Mouse (Mus musculus) heart, embryonic 15.5 days (tissue): ENCODE measurements around the gene Bhlhb9. TPM values are rescaled to one million over a fixed set of nuclear protein-coding genes. Genes with fewer than 3 reads are reported as not detected.
"Not testable (repeated sequence)": the region's sequence is repeated elsewhere in the genome, so short reads cannot be mapped to it uniquely, and the experiment has no call there.

Experiments used
- ATAC-seq: fragments of 200-750 bp; cut with Nextera tagmentation; replicated peaks from 2 replicates; pipeline ENCODE4 v1.8.0; 2017; ENCODE audit warnings: low read depth, moderate TSS enrichment; ENCODE audit not compliant: insufficient number of reproducible peaks, insufficient read depth, low FRiP score
- H3K27ac ChIP-seq: fragments of 300-500 bp; sonication (generic); 2 replicates; pipeline ENCODE4 v1.5.1; 2015; ENCODE audit warnings: mild to moderate bottlenecking, inconsistent platforms
- H3K27me3 ChIP-seq: fragments of 300-500 bp; sonication (generic); 2 replicates; pipeline ENCODE4 v1.6.1; 2015; ENCODE audit warnings: inconsistent platforms
- H3K36me3 ChIP-seq: fragments of 300-500 bp; sonication (generic); 2 replicates; pipeline ENCODE4 v1.6.1; 2015; ENCODE audit warnings: mild to moderate bottlenecking, inconsistent platforms
- H3K4me1 ChIP-seq: fragments of 300-500 bp; sonication (generic); replicated peaks from 2 replicates; pipeline ENCODE4 v1.6.1; 2015; ENCODE audit warnings: inconsistent platforms
- H3K4me2 ChIP-seq: fragments of 300-500 bp; sonication (generic); 2 replicates; pipeline ENCODE4 v1.6.1; 2015; ENCODE audit warnings: inconsistent platforms, mild to moderate bottlenecking, moderate library complexity
- H3K4me3 ChIP-seq: fragments of 300-500 bp; sonication (generic); 2 replicates; pipeline ENCODE4 v1.5.1; 2015; ENCODE audit warnings: mild to moderate bottlenecking, inconsistent platforms
- H3K9ac ChIP-seq: fragments of 300-500 bp; sonication (generic); 2 replicates; pipeline ENCODE4 v1.6.1; 2015; ENCODE audit warnings: mild to moderate bottlenecking, inconsistent platforms
- H3K9me3 ChIP-seq: fragments of 300-500 bp; sonication (generic); replicated peaks from 2 replicates; pipeline ENCODE4 v1.6.1; 2016; ENCODE audit warnings: inconsistent platforms
- WGBS: fragments of 180-500 bp; shearing (Covaris S2); methylation state at CpG from one replicate; pipeline ENCODE4 v1.1.7; 2015; ENCODE audit warnings: mixed read lengths; 5-methylcytosine and 5-hydroxymethylcytosine counted together
- polyA plus RNA-seq: library from polyadenylated mRNA; unstranded; fragments of >200 nt; fragmentation: Nextera tagmentation; extraction: Ambion mirVana; gene quantifications from 2 replicates; pipeline ENCODE4 v1.2.1, GENCODE M21; 2015

Bhlhb9 gene
- 62.3 and 62.8 TPM in 2 replicates for polyA plus RNA-seq

DNA sequence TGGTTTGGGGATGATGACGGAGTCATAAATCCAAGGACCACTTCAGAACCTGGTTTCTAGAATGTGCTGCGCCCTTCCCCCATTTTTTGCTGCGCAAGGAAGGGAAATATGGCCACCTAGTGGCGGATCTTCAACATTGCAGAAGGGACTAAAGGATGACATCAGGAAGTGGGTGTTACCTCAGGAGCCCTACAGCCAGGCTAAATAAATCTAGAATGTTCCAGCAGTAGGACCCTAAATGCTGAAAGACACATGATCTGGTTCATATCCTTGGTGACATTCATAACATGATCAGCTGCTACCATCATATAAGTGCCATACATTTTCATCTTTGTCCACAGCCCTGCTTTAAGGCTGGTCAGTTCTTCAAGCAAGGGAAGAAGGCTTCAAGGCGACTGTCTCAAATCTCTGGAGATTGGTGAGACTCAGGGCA lies at the start of gene Bhlhb9:
Gene Bhlhb9, plus strand, starts transcription at position 383 of the 433 bp plus-strand sequence.
- 10% methylated on average over 3 of the region's 5 CpGs for WGBS
- not testable (repeated sequence) for H3K27me3 ChIP-seq, ATAC-seq, H3K4me1 ChIP-seq, H3K9me3 ChIP-seq, H3K36me3 ChIP-seq
- H3K4me3 ChIP-seq = peak within 1 kb of the TSS; percentile 61
- peak within 1 kb of the TSS; percentile 71 for H3K4me2 ChIP-seq
- peak within 1 kb of the TSS; percentile 34; the same call in 1 of the 2 replicates for H3K27ac ChIP-seq
- H3K9ac ChIP-seq = peak within 1 kb of the TSS; percentile 65

DNA sequence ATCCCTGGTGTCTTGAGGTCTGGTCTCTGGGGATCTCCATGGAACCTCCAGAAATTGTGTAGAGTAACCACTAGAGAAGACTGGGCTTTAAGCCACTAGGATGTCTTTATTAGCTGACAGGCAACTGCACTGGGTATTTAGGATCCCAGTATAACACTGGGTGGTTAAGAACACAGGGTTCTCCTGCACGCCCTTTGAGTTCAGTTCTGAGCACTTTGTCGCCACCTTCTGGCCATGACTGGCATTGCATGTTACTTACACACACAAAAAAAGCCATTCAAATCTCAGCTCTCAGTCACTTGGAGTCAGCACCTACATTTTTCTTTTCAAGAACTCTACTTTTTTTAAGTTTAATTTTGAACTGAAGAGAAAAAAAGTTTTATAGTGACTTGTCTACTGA lies 44.6 kb upstream of the Bhlhb9 start:
- H3K9me3 ChIP-seq = no peaks in the 10 kb centered on the region
- 5% methylated on average over 2 of the region's 2 CpGs for WGBS
- ATAC-seq = no peak
- H3K9ac ChIP-seq = no peak overlapping the region
- no peak overlapping the region for H3K4me2 ChIP-seq
- peaks cover 3% of the 10 kb centered on the region; the same call in 1 of the 2 replicates for H3K36me3 ChIP-seq
- no peaks in the 10 kb centered on the region for H3K27me3 ChIP-seq
- no peak overlapping the region for H3K4me3 ChIP-seq
- H3K4me1 ChIP-seq = no peaks in the 10 kb centered on the region
- no peak overlapping the region for H3K27ac ChIP-seq

DNA sequence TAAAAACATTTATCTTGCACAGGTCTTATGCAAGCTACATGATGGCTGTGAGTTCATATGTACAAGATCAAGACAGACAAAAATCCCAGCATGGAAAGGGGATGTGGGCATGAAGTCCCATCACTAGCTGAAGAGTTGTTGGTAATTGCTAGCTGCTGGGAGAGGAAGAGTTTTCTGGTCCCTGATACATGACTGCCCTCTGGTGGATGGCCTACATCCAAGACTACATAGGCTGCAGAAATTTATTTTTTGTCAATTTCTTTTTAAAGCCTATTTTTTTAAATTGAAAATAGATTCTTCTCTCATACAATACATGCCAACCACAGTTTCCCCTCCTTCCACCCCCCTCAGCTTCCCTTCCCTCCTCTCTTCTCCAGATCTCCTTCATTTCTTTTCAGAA lies 35.7 kb upstream of the Bhlhb9 start:
- H3K36me3 ChIP-seq = peaks cover 8% of the 10 kb centered on the region; the same call in 1 of the 2 replicates
- H3K4me3 ChIP-seq = no peak overlapping the region
- no peaks in the 10 kb centered on the region for H3K4me1 ChIP-seq
- no peaks in the 10 kb centered on the region for H3K9me3 ChIP-seq
- H3K9ac ChIP-seq = no peak overlapping the region
- no peak overlapping the region for H3K4me2 ChIP-seq
- no peak overlapping the region for H3K27ac ChIP-seq
- H3K27me3 ChIP-seq = no peaks in the 10 kb centered on the region
- ATAC-seq = no peak

DNA sequence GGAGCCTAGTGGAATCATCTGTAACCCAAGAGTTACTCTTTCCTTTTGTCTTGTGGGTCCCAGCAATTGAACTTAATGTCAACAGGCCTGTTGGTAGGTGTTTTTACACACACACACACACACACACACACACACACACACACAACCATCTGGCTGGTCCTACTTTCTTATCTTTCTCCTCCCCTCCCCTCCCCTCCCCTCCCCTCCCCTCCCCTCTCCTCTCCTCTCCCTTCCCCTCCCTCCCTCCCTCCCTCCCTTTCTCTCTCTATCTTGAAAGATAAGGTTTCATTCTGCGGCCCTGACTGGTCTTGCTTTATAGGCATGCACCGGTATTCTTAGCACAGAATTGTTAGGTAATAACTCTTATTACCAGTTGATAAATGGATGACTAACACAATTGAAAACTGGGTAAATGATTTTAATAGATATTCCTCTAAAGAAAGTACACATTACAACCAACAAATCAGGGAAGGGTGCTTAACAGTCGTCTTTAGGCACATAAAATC lies 29.3 kb upstream of the Bhlhb9 start:
- WGBS = 38% methylated on average over 3 of the region's 3 CpGs

DNA sequence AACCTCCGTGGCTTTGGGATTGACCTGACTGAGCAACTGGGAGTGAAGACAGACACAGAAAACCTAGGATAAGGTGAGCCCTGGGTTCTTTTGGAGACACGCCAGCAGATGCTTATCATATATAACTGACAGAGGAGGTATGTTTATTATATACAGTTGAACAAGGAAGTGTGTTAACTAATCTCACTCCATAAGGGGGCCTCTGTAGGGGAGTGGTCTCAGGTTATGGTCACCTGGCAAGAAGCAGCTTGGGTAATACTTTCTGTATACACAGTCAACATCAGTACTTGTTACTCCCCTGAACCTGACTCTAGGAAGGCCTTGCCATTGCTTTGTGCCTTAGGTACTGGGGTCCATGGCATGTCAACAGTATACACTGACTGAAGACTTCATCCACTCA lies 28.8 kb upstream of the Bhlhb9 start:
- Histone ChIP-seq H3K36me3 (no peaks in the 10 kb centered on the region), H3K9ac (no peak overlapping the region), H3K9me3 (no peaks in the 10 kb centered on the region), H3K27me3 (no peaks in the 10 kb centered on the region), H3K4me1 (no peaks in the 10 kb centered on the region), H3K4me2 (no peak overlapping the region), H3K4me3 (no peak overlapping the region), H3K27ac (no peak overlapping the region)
- WGBS = 61% methylated on average over 2 of the region's 2 CpGs
- no peak for ATAC-seq

More for the DNA sequence above, 29.3 kb upstream of the Bhlhb9 start:
- Histone ChIP-seq H3K4me3 (no peak overlapping the region), H3K4me2 (no peak overlapping the region), H3K27me3 (no peaks in the 10 kb centered on the region), H3K4me1 (no peaks in the 10 kb centered on the region), H3K27ac (no peak overlapping the region), H3K36me3 (no peaks in the 10 kb centered on the region), H3K9ac (no peak overlapping the region), H3K9me3 (no peaks in the 10 kb centered on the region)
- no peak for ATAC-seq

DNA sequence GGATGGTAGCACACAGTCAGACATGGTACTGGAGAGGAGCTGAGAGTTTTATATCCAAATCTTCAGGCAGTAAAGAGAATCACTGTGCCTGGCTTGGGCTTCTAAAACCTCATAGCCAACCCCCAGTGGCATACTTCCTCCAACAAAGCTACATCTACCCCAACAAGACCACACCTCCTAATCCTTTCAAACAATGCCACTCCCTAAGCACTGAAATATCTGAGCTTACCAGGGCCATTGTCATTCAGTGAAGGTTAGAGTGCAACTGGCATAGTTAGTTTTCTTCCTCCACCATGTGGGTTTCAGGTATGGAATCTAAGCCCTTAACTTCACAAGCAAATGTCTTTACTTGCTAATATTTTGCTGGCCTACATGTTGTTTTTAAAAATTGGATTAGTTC lies 5.9 kb upstream of the Bhlhb9 start:
- no peaks in the 10 kb centered on the region for H3K4me1 ChIP-seq
- no peaks in the 10 kb centered on the region for H3K27me3 ChIP-seq
- no peaks in the 10 kb centered on the region for H3K9me3 ChIP-seq
- H3K4me2 ChIP-seq = no peak overlapping the region
- no peak overlapping the region for H3K4me3 ChIP-seq
- ATAC-seq = no peak
- H3K36me3 ChIP-seq = no peaks in the 10 kb centered on the region
- no peak overlapping the region for H3K27ac ChIP-seq
- no peak overlapping the region for H3K9ac ChIP-seq

DNA sequence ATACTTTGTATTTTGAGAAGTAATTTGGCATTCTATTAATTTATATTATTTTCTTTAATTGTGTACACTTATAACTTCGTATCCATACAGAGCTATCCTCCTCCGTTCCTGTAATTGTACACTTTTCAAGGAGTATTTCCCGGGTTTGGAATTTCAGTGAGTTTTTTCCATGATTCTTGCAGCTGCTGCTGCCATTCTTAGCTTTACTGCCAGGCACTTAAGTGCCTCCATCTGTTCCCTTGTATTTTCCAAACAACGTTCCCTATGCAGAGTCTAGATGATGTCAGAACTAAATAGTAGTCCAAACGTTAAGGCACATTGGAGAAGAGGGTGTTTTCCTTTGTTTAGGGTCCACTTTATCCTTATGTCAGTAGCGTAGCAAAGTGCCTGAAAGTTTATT lies 5.1 kb upstream of the Bhlhb9 start:
- Histone ChIP-seq H3K9me3 (no peaks in the 10 kb centered on the region), H3K4me1 (no peaks in the 10 kb centered on the region), H3K4me2 (no peak overlapping the region), H3K27ac (no peak overlapping the region), H3K4me3 (no peak overlapping the region), H3K36me3 (no peaks in the 10 kb centered on the region), H3K9ac (no peak overlapping the region), H3K27me3 (no peaks in the 10 kb centered on the region)
- no peak for ATAC-seq
- 63% methylated on average over 6 of the region's 6 CpGs for WGBS

DNA sequence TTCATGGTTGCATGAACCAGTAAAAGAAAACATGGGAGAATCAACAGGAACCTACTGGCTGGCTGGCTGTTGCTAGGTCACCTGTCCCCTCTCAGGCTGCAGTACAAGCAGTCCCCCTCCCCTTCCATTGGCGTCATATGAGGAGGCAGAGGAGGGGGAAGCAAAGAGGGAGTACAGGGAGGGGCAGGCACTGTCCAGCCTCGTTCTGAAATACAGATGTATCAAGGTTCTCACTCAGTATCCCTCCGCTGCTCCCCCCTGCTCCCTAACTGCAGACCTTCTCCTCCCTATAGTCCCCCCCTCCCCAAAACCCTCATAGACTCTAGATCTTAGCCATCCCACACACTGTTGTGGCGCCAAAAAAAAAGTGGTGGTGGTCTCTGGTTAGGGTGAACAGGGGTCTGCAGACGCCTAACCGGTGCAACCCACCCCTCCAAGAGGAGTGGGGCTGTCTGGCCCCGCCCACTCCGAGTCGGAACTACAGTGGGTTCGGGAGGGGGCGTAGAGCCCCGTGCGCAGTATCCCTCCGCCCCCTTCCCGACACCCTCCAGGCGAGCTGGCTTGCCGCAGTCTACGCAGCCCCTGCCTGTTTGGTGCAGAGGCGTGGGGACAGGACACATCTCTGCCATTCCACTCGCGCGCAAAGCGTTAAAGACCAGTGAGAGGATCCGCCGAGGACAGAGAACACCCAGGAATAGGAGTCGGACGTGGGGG lies 1.6 kb upstream of the Bhlhb9 start:
- WGBS = 19% methylated on average over 17 of the region's 27 CpGs
- H3K9me3 ChIP-seq, H3K4me1 ChIP-seq, H3K36me3 ChIP-seq, H3K27me3 ChIP-seq: not testable (repeated sequence)
- H3K9ac ChIP-seq = peak overlapping the region; percentile 65
- H3K4me2 ChIP-seq = peak overlapping the region; percentile 71
- ATAC-seq = peak; percentile 85
- H3K4me3 ChIP-seq = peak overlapping the region; percentile 61
- H3K27ac ChIP-seq = peak overlapping the region; percentile 34; the same call in 1 of the 2 replicates

DNA sequence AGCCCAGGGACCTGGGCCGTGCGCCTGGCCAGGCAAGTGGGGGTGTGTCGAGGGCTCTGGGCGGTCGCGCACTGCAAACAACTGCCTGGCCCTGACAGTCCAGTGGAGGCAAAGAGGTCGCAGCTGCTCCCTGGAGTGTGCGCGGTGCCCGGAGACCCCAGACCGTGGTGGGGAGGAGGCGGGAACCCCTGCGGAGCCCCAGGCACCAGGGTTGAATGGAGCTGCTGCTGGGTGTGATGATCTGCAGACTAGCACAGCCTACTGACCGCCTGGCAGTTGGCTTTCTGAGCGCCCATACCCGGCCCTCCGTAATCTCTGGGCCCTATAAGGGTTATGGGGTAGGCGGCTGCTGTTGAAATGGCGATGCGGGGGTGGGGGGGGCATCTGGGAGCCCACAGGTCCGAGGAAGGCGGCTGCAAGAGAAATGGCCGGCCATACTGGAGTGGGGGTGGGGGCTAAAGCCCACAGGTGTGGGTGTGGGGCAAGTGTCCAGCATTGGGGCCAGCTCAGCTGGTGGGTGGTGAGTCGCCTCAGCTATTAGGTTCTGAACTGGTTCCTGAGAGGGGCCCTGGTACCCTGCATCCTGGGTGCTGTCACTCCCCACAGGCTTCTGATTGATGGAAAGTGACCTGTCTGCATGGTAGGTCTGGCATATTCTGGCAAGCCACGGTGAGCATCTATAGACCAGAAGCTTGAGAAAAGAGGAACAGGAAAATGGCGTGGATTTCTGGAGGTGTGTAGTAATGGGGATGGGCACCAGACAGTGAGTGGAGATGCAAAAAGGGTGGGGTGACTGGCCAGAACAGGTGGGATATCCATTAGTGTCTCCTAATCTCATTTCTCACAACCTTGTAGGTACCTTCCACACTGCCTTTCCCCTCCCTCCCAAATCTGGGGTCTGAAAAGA lies 836 bp upstream of the Bhlhb9 start:
- H3K27ac ChIP-seq = peak overlapping the region; percentile 34; the same call in 1 of the 2 replicates
- not testable (repeated sequence) for H3K27me3 ChIP-seq, H3K4me1 ChIP-seq, H3K36me3 ChIP-seq, H3K9me3 ChIP-seq
- peak overlapping the region; percentile 61 for H3K4me3 ChIP-seq
- ATAC-seq = peak; percentile 56
- H3K9ac ChIP-seq = peak overlapping the region; percentile 65
- 13% methylated on average over 21 of the region's 26 CpGs for WGBS
- peak overlapping the region; percentile 71 for H3K4me2 ChIP-seq

DNA sequence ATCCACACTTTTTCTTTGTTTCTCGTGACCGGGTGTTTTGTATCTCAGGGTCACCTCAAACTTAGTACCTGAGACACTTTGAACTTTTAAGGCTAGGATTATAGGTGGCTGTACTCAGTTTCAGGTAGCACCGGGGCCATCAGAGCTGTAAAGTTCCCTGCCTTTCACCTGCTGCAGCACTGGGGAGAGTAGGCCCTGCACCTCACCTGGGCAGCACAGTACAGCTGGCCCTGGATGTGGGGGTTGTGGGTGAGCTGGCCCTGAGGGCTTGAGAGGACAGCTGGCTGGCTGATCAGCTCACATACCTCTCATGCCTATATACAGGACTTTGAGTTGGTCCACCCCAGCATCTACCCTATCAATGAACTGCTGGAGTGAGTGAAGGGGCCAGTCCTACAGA lies 6.8 kb downstream of the Bhlhb9 start:
- ATAC-seq = no peak

DNA sequence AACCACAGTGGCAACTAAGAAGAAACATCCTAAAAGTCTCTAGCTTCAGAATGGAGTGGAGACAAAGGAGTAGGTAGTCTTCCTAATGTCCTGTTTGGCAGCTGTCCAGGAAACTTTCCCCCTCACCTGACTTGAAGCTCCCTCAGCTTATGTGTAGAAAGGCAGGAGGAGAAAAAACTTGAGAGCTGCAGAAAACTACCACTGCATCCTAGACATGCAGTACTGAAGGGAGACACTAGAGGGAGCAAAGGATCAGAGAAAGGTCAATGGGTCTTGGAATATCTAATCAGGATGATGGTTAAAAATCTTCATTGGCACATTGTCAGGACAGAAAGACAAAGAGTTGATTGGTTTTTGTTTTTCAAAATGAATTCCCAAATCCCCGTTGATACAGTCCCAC lies 8.4 kb downstream of the Bhlhb9 start:
- WGBS = 14% methylated on average over 1 of the region's 1 CpGs
- no peak for ATAC-seq
- Histone ChIP-seq H3K4me3 (no peak overlapping the region), H3K9ac (no peak overlapping the region), H3K27me3 (no peaks in the 10 kb centered on the region), H3K36me3 (no peaks in the 10 kb centered on the region), H3K4me2 (no peak overlapping the region), H3K27ac (no peak overlapping the region), H3K9me3 (no peaks in the 10 kb centered on the region), H3K4me1 (no peaks in the 10 kb centered on the region)

More for the DNA sequence above, 6.8 kb downstream of the Bhlhb9 start:
- 84% methylated on average over 3 of the region's 3 CpGs for WGBS
- Histone ChIP-seq H3K4me1 (no peaks in the 10 kb centered on the region), H3K27ac (no peak overlapping the region), H3K36me3 (no peaks in the 10 kb centered on the region), H3K4me2 (no peak overlapping the region), H3K9ac (no peak overlapping the region), H3K4me3 (no peak overlapping the region), H3K27me3 (no peaks in the 10 kb centered on the region), H3K9me3 (no peaks in the 10 kb centered on the region)
